In genomic region chr5:120612822-120613604, GRCm38 (mm10) we compare ENCODE assay signal across 8 mouse cellular contexts. TPM values are rescaled to one million over a fixed set of nuclear protein-coding genes. Genes with fewer than 3 reads are reported as not detected.
DNase-seq lines count a peak whose midpoint lies in the region; ATAC-seq and TF ChIP-seq lines count a peak whose summit lies in the region.

No protein-coding gene starts in this region.

- no peak for TF ChIP-seq CTCF in liver, embryonic 14.5 days (IDR thresholded peaks at IDR 0.05; ENCODE audit: low read depth)
- TF ChIP-seq CTCF in stomach, postnatal 0 days (IDR thresholded peaks at IDR 0.05; ENCODE audit: low read depth) = no peak

- 0% methylated on average over 69 of the region's 69 CpGs for WGBS in forebrain, embryonic 10.5 days
- under 1% methylated on average over 69 of the region's 69 CpGs for WGBS in heart, embryonic 15.5 days
- under 1% methylated on average over 69 of the region's 69 CpGs for WGBS in liver, embryonic 14.5 days (ENCODE audit: insufficient replicate concordance)
- under 1% methylated on average over 69 of the region's 69 CpGs for WGBS in neural tube, embryonic 11.5 days
- WGBS in stomach, postnatal 0 days = under 1% methylated on average over 69 of the region's 69 CpGs

- H3K9me3 ChIP-seq in forebrain, embryonic 10.5 days = peaks cover 7% of the 10 kb centered on the region; the same call in 1 of the 2 replicates
- no peaks in the 10 kb centered on the region for H3K9me3 ChIP-seq in heart, embryonic 15.5 days (replicated peaks)
- H3K9me3 ChIP-seq in liver, embryonic 14.5 days (ENCODE audit: control insufficient read depth, low read length) = no peaks in the 10 kb centered on the region
- no peaks in the 10 kb centered on the region for H3K9me3 ChIP-seq in neural tube, embryonic 11.5 days (ENCODE audit: control insufficient read depth, low read length)
- H3K9me3 ChIP-seq in stomach, postnatal 0 days (ENCODE audit: control insufficient read depth, low read length) = no peaks in the 10 kb centered on the region

- no peaks in the 10 kb centered on the region for H3K27me3 ChIP-seq in forebrain, embryonic 10.5 days (ENCODE audit: poor library complexity, severe bottlenecking)
- H3K27me3 ChIP-seq in heart, embryonic 15.5 days = no peaks in the 10 kb centered on the region
- H3K27me3 ChIP-seq in liver, embryonic 14.5 days (ENCODE audit: control insufficient read depth, insufficient read depth, low read length) = no peaks in the 10 kb centered on the region
- H3K27me3 ChIP-seq in neural tube, embryonic 11.5 days (ENCODE audit: control insufficient read depth, insufficient read depth, low read length) = no peaks in the 10 kb centered on the region
- no peaks in the 10 kb centered on the region for H3K27me3 ChIP-seq in stomach, postnatal 0 days (ENCODE audit: control insufficient read depth, insufficient read depth, low read length)

- H3K27ac ChIP-seq in forebrain, embryonic 10.5 days = peak overlapping the region; percentile 95
- peak overlapping the region; percentile 84 for H3K27ac ChIP-seq in heart, embryonic 15.5 days
- peak overlapping the region; percentile 53 for H3K27ac ChIP-seq in liver, embryonic 14.5 days
- H3K27ac ChIP-seq in neural tube, embryonic 11.5 days (ENCODE audit: low read depth, low read length) = peak overlapping the region; percentile 76
- H3K27ac ChIP-seq in stomach, postnatal 0 days (replicated peaks) = peak overlapping the region; percentile 91

- H3K4me3 ChIP-seq in forebrain, embryonic 10.5 days = peak overlapping the region; percentile 81
- peak overlapping the region; percentile 67 for H3K4me3 ChIP-seq in heart, embryonic 15.5 days
- peak overlapping the region; percentile 78 to 84 for H3K4me3 ChIP-seq in liver, embryonic 14.5 days (ENCODE audit: insufficient read depth in 1 of 2, low read depth in 2 of 2, low read length in 2 of 2)
- peak overlapping the region; percentile 73 for H3K4me3 ChIP-seq in neural tube, embryonic 11.5 days (ENCODE audit: low read depth, low read length)
- peak overlapping the region; percentile 72 for H3K4me3 ChIP-seq in stomach, postnatal 0 days (ENCODE audit: low read depth, low read length)

- peak; percentile 100 for DNase-seq in CD8-positive naive resting alpha-beta T cell, adult 2 months (ENCODE audit: low read depth in 2 of 2, low spot score in 2 of 2)
- peak; percentile 100 for DNase-seq in c-Kit-positive CD71-negative TER-119-negative erythroid progenitor cells, embryonic 14.5 days (ENCODE audit: low read depth)
- peak; percentile 100 for DNase-seq in forebrain, embryonic 10.5 days (ENCODE audit: extremely low spot score, low spot score)
- DNase-seq in kidney, postnatal 25 days = peak; percentile 100
- peak; percentile 100 for DNase-seq in liver, embryonic 14.5 days (ENCODE audit: low read depth in 3 of 3, low spot score in 3 of 3)
- peak; percentile 100 for DNase-seq in neural tube, embryonic 11.5 days (ENCODE audit: low spot score)
- peak; percentile 100 for DNase-seq in stomach, postnatal 0 days (ENCODE audit: low spot score)

- ATAC-seq in heart, embryonic 15.5 days (replicated peaks; ENCODE audit: insufficient number of reproducible peaks, insufficient read depth, low FRiP score, low read depth) = peak; percentile 92
- peak; percentile 91 for ATAC-seq in liver, embryonic 14.5 days (ENCODE audit: insufficient read depth)
- ATAC-seq in neural tube, embryonic 11.5 days (ENCODE audit: insufficient read depth, low FRiP score, low TSS enrichment) = peak; percentile 92
- peak; percentile 95 for ATAC-seq in stomach, postnatal 0 days (ENCODE audit: low FRiP score, low TSS enrichment)

- H3K4me1 ChIP-seq in forebrain, embryonic 10.5 days = peaks cover 20% of the 10 kb centered on the region
- peaks cover 16% of the 10 kb centered on the region for H3K4me1 ChIP-seq in heart, embryonic 15.5 days (replicated peaks)
- peaks cover 3 to 10% of the 10 kb centered on the region in 2 experiments for H3K4me1 ChIP-seq in liver, embryonic 14.5 days (replicated peaks; ENCODE audit: control insufficient read depth in 2 of 2, insufficient read depth in 2 of 2, low read length in 1 of 2)
- H3K4me1 ChIP-seq in neural tube, embryonic 11.5 days (ENCODE audit: control insufficient read depth, insufficient read depth, low read length) = peaks cover 12% of the 10 kb centered on the region
- H3K4me1 ChIP-seq in stomach, postnatal 0 days (replicated peaks; ENCODE audit: control insufficient read depth, insufficient read depth) = peaks cover 4% of the 10 kb centered on the region

- peaks cover 55% of the 10 kb centered on the region for H3K36me3 ChIP-seq in forebrain, embryonic 10.5 days (replicated peaks)
- peaks cover 19% of the 10 kb centered on the region; the same call in 1 of the 2 replicates for H3K36me3 ChIP-seq in heart, embryonic 15.5 days
- no peaks in the 10 kb centered on the region for H3K36me3 ChIP-seq in liver, embryonic 14.5 days (replicated peaks; ENCODE audit: control insufficient read depth, insufficient read depth, low read depth)
- H3K36me3 ChIP-seq in neural tube, embryonic 11.5 days (ENCODE audit: control insufficient read depth, insufficient read depth, low read length) = peaks cover 6% of the 10 kb centered on the region
- 0 out of 2 replicates have a peak, but pooled peaks cover 3% of the 10 kb centered on the region for H3K36me3 ChIP-seq in stomach, postnatal 0 days (ENCODE audit: control insufficient read depth, insufficient read depth, low read length)

- H3K4me2 ChIP-seq in heart, embryonic 15.5 days = peak overlapping the region; percentile 85
- H3K4me2 ChIP-seq in liver, embryonic 14.5 days (ENCODE audit: low read depth) = peak overlapping the region; percentile 96
- H3K4me2 ChIP-seq in neural tube, embryonic 11.5 days (ENCODE audit: low read depth) = peak overlapping the region; percentile 95
- peak overlapping the region; percentile 90 for H3K4me2 ChIP-seq in stomach, postnatal 0 days (replicated peaks; ENCODE audit: low read depth)

- TF ChIP-seq EP300 in liver, embryonic 14.5 days (IDR thresholded peaks at IDR 0.05; ENCODE audit: low read depth) = no peak
- TF ChIP-seq EP300 in stomach, postnatal 0 days (optimal IDR thresholded peaks at IDR 0.05) = no peak

- peak overlapping the region; percentile 64 for H3K9ac ChIP-seq in heart, embryonic 15.5 days
- peak overlapping the region; percentile 62 for H3K9ac ChIP-seq in liver, embryonic 14.5 days (replicated peaks)
- peak overlapping the region; percentile 75 for H3K9ac ChIP-seq in neural tube, embryonic 11.5 days (ENCODE audit: low read length)
- peak overlapping the region; percentile 79 for H3K9ac ChIP-seq in stomach, postnatal 0 days (ENCODE audit: low read length)

RNA-seq across cellular contexts. Expression of gene Ddx54, which starts 0.5 kb away (rescaled TPM):
- polyA plus RNA-seq in forebrain, embryonic 10.5 days (2016; fragmentation: Nextera tagmentation; extraction: Ambion mirVana) = 63.3 and 64.1 TPM in 2 replicates
- 23.4 and 32.9 TPM in 2 replicates for polyA plus RNA-seq in heart, embryonic 15.5 days (2015; fragmentation: Nextera tagmentation; extraction: Ambion mirVana)
- polyA plus RNA-seq in liver, embryonic 14.5 days (2012; rRNA removed) = 9.9 and 12.4 TPM in 2 replicates
- 9.9 and 10.1 TPM in 2 replicates for polyA plus RNA-seq in liver, embryonic 14.5 days (2014; fragmentation: Nextera tagmentation; extraction: Ambion mirVana)
- polyA plus RNA-seq in neural tube, embryonic 11.5 days (2014; fragmentation: Nextera tagmentation; extraction: Ambion mirVana) = 42.0 and 42.6 TPM in 2 replicates
- polyA plus RNA-seq in stomach, postnatal 0 days (2015; fragmentation: Nextera tagmentation; extraction: Ambion mirVana) = 22.5 and 23.0 TPM in 2 replicates

RNA-seq across cellular contexts. Expression of gene Rita1, which starts 0.6 kb away (rescaled TPM):
- 16.5 and 17.8 TPM in 2 replicates for polyA plus RNA-seq in forebrain, embryonic 10.5 days (2016; fragmentation: Nextera tagmentation; extraction: Ambion mirVana)
- polyA plus RNA-seq in heart, embryonic 15.5 days (2015; fragmentation: Nextera tagmentation; extraction: Ambion mirVana) = 11.0 and 12.7 TPM in 2 replicates
- 5.2 and 5.9 TPM in 2 replicates for polyA plus RNA-seq in liver, embryonic 14.5 days (2012; rRNA removed)
- polyA plus RNA-seq in liver, embryonic 14.5 days (2014; fragmentation: Nextera tagmentation; extraction: Ambion mirVana) = 2.1 and 2.8 TPM in 2 replicates
- 12.3 and 13.2 TPM in 2 replicates for polyA plus RNA-seq in neural tube, embryonic 11.5 days (2014; fragmentation: Nextera tagmentation; extraction: Ambion mirVana)
- 12.1 TPM in 2 replicates for polyA plus RNA-seq in stomach, postnatal 0 days (2015; fragmentation: Nextera tagmentation; extraction: Ambion mirVana)

RNA-seq across cellular contexts. Expression of gene Cfap73, which starts 21.0 kb away (rescaled TPM):
- not detected in 2 replicates for polyA plus RNA-seq in forebrain, embryonic 10.5 days (2016; fragmentation: Nextera tagmentation; extraction: Ambion mirVana)
- polyA plus RNA-seq in heart, embryonic 15.5 days (2015; fragmentation: Nextera tagmentation; extraction: Ambion mirVana) = 0.15 TPM in 1 of 2 replicates, not detected in the other
- not detected in 2 replicates for polyA plus RNA-seq in liver, embryonic 14.5 days (2012; rRNA removed)
- not detected in 2 replicates for polyA plus RNA-seq in liver, embryonic 14.5 days (2014; fragmentation: Nextera tagmentation; extraction: Ambion mirVana)
- polyA plus RNA-seq in neural tube, embryonic 11.5 days (2014; fragmentation: Nextera tagmentation; extraction: Ambion mirVana) = not detected in 2 replicates
- polyA plus RNA-seq in stomach, postnatal 0 days (2015; fragmentation: Nextera tagmentation; extraction: Ambion mirVana) = 0.10 TPM in 1 of 2 replicates, not detected in the other

RNA-seq across cellular contexts. Expression of gene Iqcd, which starts 24.2 kb away (rescaled TPM):
- 0.37 and 0.84 TPM in 2 replicates for polyA plus RNA-seq in forebrain, embryonic 10.5 days (2016; fragmentation: Nextera tagmentation; extraction: Ambion mirVana)
- 0.19 and 0.46 TPM in 2 replicates for polyA plus RNA-seq in heart, embryonic 15.5 days (2015; fragmentation: Nextera tagmentation; extraction: Ambion mirVana)
- polyA plus RNA-seq in liver, embryonic 14.5 days (2012; rRNA removed) = 0.91 and 2.0 TPM in 2 replicates
- 1.0 and 1.4 TPM in 2 replicates for polyA plus RNA-seq in liver, embryonic 14.5 days (2014; fragmentation: Nextera tagmentation; extraction: Ambion mirVana)
- 0.62 and 0.81 TPM in 2 replicates for polyA plus RNA-seq in neural tube, embryonic 11.5 days (2014; fragmentation: Nextera tagmentation; extraction: Ambion mirVana)
- 0.25 and 0.36 TPM in 2 replicates for polyA plus RNA-seq in stomach, postnatal 0 days (2015; fragmentation: Nextera tagmentation; extraction: Ambion mirVana)

RNA-seq across cellular contexts. Expression of gene Tpcn1, which starts 24.5 kb away (rescaled TPM):
- polyA plus RNA-seq in forebrain, embryonic 10.5 days (2016; fragmentation: Nextera tagmentation; extraction: Ambion mirVana) = 10.7 and 11.7 TPM in 2 replicates
- 12.4 and 16.8 TPM in 2 replicates for polyA plus RNA-seq in heart, embryonic 15.5 days (2015; fragmentation: Nextera tagmentation; extraction: Ambion mirVana)
- 19.3 and 19.8 TPM in 2 replicates for polyA plus RNA-seq in liver, embryonic 14.5 days (2012; rRNA removed)
- 17.8 and 18.2 TPM in 2 replicates for polyA plus RNA-seq in liver, embryonic 14.5 days (2014; fragmentation: Nextera tagmentation; extraction: Ambion mirVana)
- polyA plus RNA-seq in neural tube, embryonic 11.5 days (2014; fragmentation: Nextera tagmentation; extraction: Ambion mirVana) = 14.9 and 16.8 TPM in 2 replicates
- polyA plus RNA-seq in stomach, postnatal 0 days (2015; fragmentation: Nextera tagmentation; extraction: Ambion mirVana) = 12.7 and 13.9 TPM in 2 replicates

Comparison
In these comparisons a context has a peak if more than half of its experiments do, and no peak if none do; other contexts are left out.
1. Peak in every context shown above with its lines: DNase-seq, ATAC-seq, H3K4me3 ChIP-seq and H3K27ac ChIP-seq.